ENCODE assay signal across 20 mouse cellular contexts in the genomic region with DNA sequence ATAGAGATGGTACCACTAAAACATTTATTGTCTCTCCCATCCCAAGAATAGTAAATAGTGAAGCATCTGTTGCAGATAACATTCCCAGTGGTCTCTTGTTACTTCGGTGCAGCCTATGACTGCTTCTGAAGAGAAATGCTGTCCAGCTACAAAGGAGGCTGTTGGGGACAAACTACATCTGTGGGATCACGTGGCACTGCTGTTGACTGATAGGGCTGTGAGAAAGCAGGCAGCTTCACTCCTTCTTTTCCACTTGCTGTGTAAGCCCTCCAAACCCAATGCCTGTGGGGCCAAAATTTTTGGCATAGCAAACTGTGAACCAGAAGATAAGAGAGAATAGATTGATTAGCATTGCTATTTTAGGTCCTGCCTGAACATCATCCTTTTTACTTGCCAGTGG. TPM values are rescaled to one million over a fixed set of nuclear protein-coding genes. Genes with fewer than 3 reads are reported as not detected.
DNase-seq lines count a peak whose midpoint lies in the region; ATAC-seq and TF ChIP-seq lines count a peak whose summit lies in the region.
"Had no signal": no experiment of that assay in that cellular context is flagged by ENCODE, and none has a peak within 500 bp of the region (broad histone marks: within the 10 kb centered on the region; RNA-seq: fewer than 3 reads in every experiment).

No protein-coding gene starts in this region.

- no peak for TF ChIP-seq CTCF in heart, postnatal 0 days (IDR thresholded peaks at IDR 0.05; ENCODE audit: low read depth)

- 11% methylated on average over 2 of the region's 2 CpGs for WGBS in heart, embryonic 10.5 days
- WGBS in heart, postnatal 0 days: 10% methylated on average over 2 of the region's 2 CpGs

- peaks cover 67% of the 10 kb centered on the region for H3K36me3 ChIP-seq in heart, embryonic 10.5 days
- H3K36me3 ChIP-seq in heart, postnatal 0 days (replicated peaks; ENCODE audit: control insufficient read depth, insufficient read depth, low read length): peaks cover 55% of the 10 kb centered on the region

- no peak overlapping the region for H3K9ac ChIP-seq in heart, postnatal 0 days (replicated peaks; ENCODE audit: low read depth, low read length)

- H3K4me1 ChIP-seq in heart, embryonic 10.5 days: peaks cover 68% of the 10 kb centered on the region
- H3K4me1 ChIP-seq in heart, postnatal 0 days (ENCODE audit: control insufficient read depth, insufficient read depth): peaks cover 32% of the 10 kb centered on the region

- ATAC-seq in heart, postnatal 0 days (ENCODE audit: insufficient read depth, low read depth): peak; percentile 68
- ATAC-seq in frontal cortex, adult (ENCODE audit: low TSS enrichment): no peak
- ATAC-seq: hindbrain, postnatal 0 days had no signal

- no peaks in the 10 kb centered on the region for H3K9me3 ChIP-seq in heart, embryonic 10.5 days
- H3K9me3 ChIP-seq in heart, postnatal 0 days (replicated peaks; ENCODE audit: control insufficient read depth, low read length): no peaks in the 10 kb centered on the region

- H3K4me3 ChIP-seq in heart, embryonic 10.5 days: no peak overlapping the region
- H3K4me3 ChIP-seq in heart, postnatal 0 days (ENCODE audit: low read depth, low read length): no peak overlapping the region

- no peaks in the 10 kb centered on the region for H3K27me3 ChIP-seq in heart, embryonic 10.5 days (ENCODE audit: insufficient read depth, poor library complexity, severe bottlenecking)
- H3K27me3 ChIP-seq in heart, postnatal 0 days (ENCODE audit: control insufficient read depth, insufficient read depth, low read length): no peaks in the 10 kb centered on the region

- no peak overlapping the region for H3K4me2 ChIP-seq in heart, postnatal 0 days (ENCODE audit: low read depth, low read length)

- peak overlapping the region; percentile 67 for H3K27ac ChIP-seq in heart, embryonic 10.5 days
- peak overlapping the region; percentile 77 for H3K27ac ChIP-seq in heart, postnatal 0 days (ENCODE audit: low read depth)
- H3K27ac ChIP-seq: hindbrain, postnatal 0 days had no signal

- TF ChIP-seq EP300 in heart, postnatal 0 days (IDR thresholded peaks at IDR 0.05; ENCODE audit: low read depth): no peak

- DNase-seq in heart, adult 9 months (ENCODE audit: low spot score in 2 of 2): peak; percentile 41 to 59
- DNase-seq in heart, adult 8-10 months (ENCODE audit: low spot score): no peak
- DNase-seq in heart, embryonic 10.5 days (ENCODE audit: low spot score): no peak
- DNase-seq in heart, postnatal 0 days (ENCODE audit: low spot score): peak; percentile 78
- peak; percentile 29 for DNase-seq in lung, postnatal 25 days (ENCODE audit: low spot score)
- no peak for DNase-seq in embryo, embryonic 11 days
- DNase-seq in layer of hippocampus, adult 9-10 months (ENCODE audit: low spot score): no peak
- DNase-seq: adrenal gland, postnatal 25 days; cerebellum, adult 8-10 months; kidney, adult 2 months; kidney, postnatal 36 days; midbrain, embryonic 14.5 days; thymus, postnatal 25 days had no signal

RNA-seq across cellular contexts. Expression of a gene that starts 17.4 kb away (rescaled TPM):
- 1,000 to 10,000 TPM; 2,121 to 2,549 (median 2,255) TPM for total RNA-seq in heart, adult 8-10 months (2022)
- 905 and 1,263 TPM in 2 replicates for polyA plus RNA-seq in heart, embryonic 10.5 days (2016; fragmentation: Nextera tagmentation; extraction: Ambion mirVana)
- total RNA-seq in heart, postnatal 0 days (2014; rRNA removed; ENCODE audit: low replicate concordance): 1,353 and 1,464 TPM in 2 replicates
- polyA plus RNA-seq in heart, postnatal 0 days (2015; fragmentation: Nextera tagmentation; extraction: Ambion mirVana): 1,907 and 1,928 TPM in 2 replicates
- total RNA-seq: adrenal gland, postnatal 25 days; hindbrain, postnatal 0 days; layer of hippocampus, postnatal 14 days; left cerebral cortex, postnatal 25 days had no signal
- polyA plus RNA-seq: cortical plate, adult 2 months; forebrain, embryonic 11.5 days; hindbrain, postnatal 0 days; testis, adult 2 months had no signal

RNA-seq across cellular contexts. Expression of a gene that starts 41.6 kb away (rescaled TPM):
- 10 to 100 TPM; 11.2 to 13.8 (median 12.7) TPM for total RNA-seq in heart, adult 8-10 months (2022)
- polyA plus RNA-seq in heart, embryonic 10.5 days (2016; fragmentation: Nextera tagmentation; extraction: Ambion mirVana): 34.8 and 37.7 TPM in 2 replicates
- 51.6 and 58.5 TPM in 2 replicates for total RNA-seq in heart, postnatal 0 days (2014; rRNA removed; ENCODE audit: low replicate concordance)
- 26.9 and 29.5 TPM in 2 replicates for polyA plus RNA-seq in heart, postnatal 0 days (2015; fragmentation: Nextera tagmentation; extraction: Ambion mirVana)

RNA-seq across cellular contexts. Expression of a gene that starts 51.0 kb away (rescaled TPM):
- 1 to 10 TPM in 3 of 4 experiments, under 1 TPM in 1; 0.87 to 2.1 (median 1.2) TPM for total RNA-seq in heart, adult 8-10 months (2022)
- polyA plus RNA-seq in heart, embryonic 10.5 days (2016; fragmentation: Nextera tagmentation; extraction: Ambion mirVana): 21.9 and 25.4 TPM in 2 replicates
- 5.8 and 5.9 TPM in 2 replicates for total RNA-seq in heart, postnatal 0 days (2014; rRNA removed; ENCODE audit: low replicate concordance)
- 3.0 and 3.5 TPM in 2 replicates for polyA plus RNA-seq in heart, postnatal 0 days (2015; fragmentation: Nextera tagmentation; extraction: Ambion mirVana)

Comparison
In these comparisons a context has a peak if more than half of its experiments do, and no peak if none do; other contexts are left out.
1. DNase-seq: peak in heart, adult 9 months (2 of 2), heart, postnatal 0 days (single experiment) and lung, postnatal 25 days (single experiment); none in heart, adult 8-10 months (single experiment), heart, embryonic 10.5 days (single experiment), embryo, embryonic 11 days (single experiment) and layer of hippocampus, adult 9-10 months (single experiment).